Mouse (Mus musculus) MEL (cell line): Measurements from ENCODE around the gene Lpin1. TPM values are rescaled to one million over a fixed set of nuclear protein-coding genes. Genes with fewer than 3 reads are reported as not detected.

Experiments
- DNase-seq: peaks from one replicate; pipeline ENCODE4 v3.0.0; 2011; ENCODE audit warnings: low read depth, low spot score
- H3K27ac ChIP-seq: 2 replicates; pipeline ENCODE4 v1.5.1; 2012; ENCODE audit warnings: low read depth, mild to moderate bottlenecking, control low read depth, low read length, moderate library complexity; ENCODE audit not compliant: control insufficient read depth
- H3K27me3 ChIP-seq, 2 experiments: fragments of 150-350 bp in 1 of 2; sonication (generic) in 1 of 2; 2 replicates each; pipeline ENCODE4 v1.6.1; 2012; ENCODE audit warnings: low read length in 2 of 2, mild to moderate bottlenecking in 2 of 2, improper control_type of control experiment in 1 of 2, moderate library complexity in 1 of 2; ENCODE audit not compliant: insufficient read depth in 2 of 2, control insufficient read depth in 1 of 2
- H3K36me3 ChIP-seq, 2 experiments: 2 replicates each; pipeline ENCODE4 v1.6.1; 2012 to 2014; ENCODE audit warnings: low read length in 2 of 2, improper control_type of control experiment in 1 of 2, inconsistent platforms in 1 of 2, mild to moderate bottlenecking in 1 of 2; ENCODE audit not compliant: insufficient read depth in 2 of 2, control insufficient read depth in 1 of 2
- H3K4me1 ChIP-seq, 2 experiments: fragments of 150-350 bp in 1 of 2; sonication (generic) in 1 of 2; 2 replicates each; pipeline ENCODE4 v1.6.1; 2012; ENCODE audit warnings: low read length in 2 of 2, improper control_type of control experiment in 1 of 2, mild to moderate bottlenecking in 1 of 2; ENCODE audit not compliant: insufficient read depth in 2 of 2, control insufficient read depth in 1 of 2
- H3K4me3 ChIP-seq, 2 experiments: fragments of 150-350 bp in 1 of 2; sonication (generic) in 1 of 2; 2 replicates each; pipeline ENCODE4 v1.5.1; 2012; ENCODE audit warnings: low read depth in 2 of 2, low read length in 2 of 2, mild to moderate bottlenecking in 2 of 2, moderate library complexity in 2 of 2, control low read depth in 1 of 2, improper control_type of control experiment in 1 of 2; ENCODE audit not compliant: control insufficient read depth in 1 of 2, insufficient read depth in 1 of 2
- H3K79me2 ChIP-seq: 2 replicates; pipeline ENCODE4 v1.6.1; 2012; ENCODE audit warnings: mild to moderate bottlenecking, low read length, moderate library complexity; ENCODE audit not compliant: control insufficient read depth, poor library complexity, insufficient read depth
- H3K9ac ChIP-seq: 2 replicates; pipeline ENCODE4 v1.6.1; 2012; ENCODE audit warnings: low read depth, mild to moderate bottlenecking, control low read depth, low read length, moderate library complexity; ENCODE audit not compliant: control insufficient read depth, poor library complexity, severe bottlenecking
- H3K9me3 ChIP-seq: fragments of 150-350 bp; sonication (generic); replicated peaks from 2 replicates; pipeline ENCODE4 v1.6.1; 2012; ENCODE audit warnings: mild to moderate bottlenecking, low read length, improper control_type of control experiment, moderate library complexity; ENCODE audit not compliant: insufficient read depth
- BHLHE40 ChIP-seq: IDR thresholded peaks from 2 replicates; pipeline ENCODE4 v1.6.1; 2012; ENCODE audit warnings: low read depth, mild to moderate bottlenecking, inconsistent platforms, low read length, improper control_type of control experiment, borderline replicate concordance
- CHD2 ChIP-seq: IDR thresholded peaks from 2 replicates; pipeline ENCODE4 v1.6.1; 2011; ENCODE audit warnings: low read length, improper control_type of control experiment
- EP300 ChIP-seq, 2 experiments: IDR thresholded peaks; 2 replicates each; pipeline ENCODE4 v1.6.1; 2011; ENCODE audit warnings: improper control_type of control experiment in 2 of 2, low read length in 2 of 2, low read depth in 1 of 2, mild to moderate bottlenecking in 1 of 2
- ETS1 ChIP-seq: IDR thresholded peaks from 2 replicates; pipeline ENCODE4 v1.6.1; 2012; ENCODE audit warnings: low read depth, mild to moderate bottlenecking, inconsistent platforms, low read length, improper control_type of control experiment, moderate library complexity
- GATA1 ChIP-seq: IDR thresholded peaks from 2 replicates; pipeline ENCODE4 v1.6.1; 2011; ENCODE audit warnings: low read depth, low read length, improper control_type of control experiment
- JUND ChIP-seq: IDR thresholded peaks from 2 replicates; pipeline ENCODE4 v1.6.1; 2011; ENCODE audit warnings: low read depth, mild to moderate bottlenecking, improper control_type of control experiment, low read length
- KAT2A ChIP-seq: conservative IDR thresholded peaks from 2 replicates; pipeline ENCODE4 v1.6.1; 2012; ENCODE audit warnings: low read depth, low read length, improper control_type of control experiment, inconsistent platforms
- MAX ChIP-seq: IDR thresholded peaks from 2 replicates; pipeline ENCODE4 v1.6.1; 2011; ENCODE audit warnings: low read length, improper control_type of control experiment
- MAZ ChIP-seq: IDR thresholded peaks from 2 replicates; pipeline ENCODE4 v1.6.1; 2012; ENCODE audit warnings: low read depth, mild to moderate bottlenecking, inconsistent platforms, low read length, improper control_type of control experiment
- MEF2A ChIP-seq: IDR thresholded peaks from 2 replicates; pipeline ENCODE4 v1.6.1; 2014; ENCODE audit warnings: low read depth, mild to moderate bottlenecking, inconsistent platforms, low read length, improper control_type of control experiment; ENCODE audit not compliant: poor library complexity, insufficient replicate concordance, severe bottlenecking; ENCODE audit errors: extremely low read depth
- MXI1 ChIP-seq: IDR thresholded peaks from 2 replicates; pipeline ENCODE4 v1.6.1; 2011; ENCODE audit warnings: mild to moderate bottlenecking, low read depth, low read length, improper control_type of control experiment
- MYB ChIP-seq: IDR thresholded peaks from 2 replicates; pipeline ENCODE4 v1.6.1; 2011; ENCODE audit warnings: mild to moderate bottlenecking, low read depth, low read length, improper control_type of control experiment
- MYC ChIP-seq: IDR thresholded peaks from 2 replicates; pipeline ENCODE4 v1.6.1; 2011; ENCODE audit warnings: low read depth, mild to moderate bottlenecking, low read length, improper control_type of control experiment, moderate library complexity
- NELFE ChIP-seq: IDR thresholded peaks from 2 replicates; pipeline ENCODE4 v1.6.1; 2011; ENCODE audit warnings: low read depth, low read length, improper control_type of control experiment
- NRF1 ChIP-seq: IDR thresholded peaks from 2 replicates; pipeline ENCODE4 v1.6.1; 2014; ENCODE audit warnings: low read depth, mild to moderate bottlenecking, inconsistent platforms, low read length, improper control_type of control experiment, moderate library complexity; ENCODE audit not compliant: poor library complexity, insufficient read depth, severe bottlenecking
- POLR2A ChIP-seq, 2 experiments: IDR thresholded peaks; 2 replicates each; pipeline ENCODE4 v1.6.1; 2011 to 2012; ENCODE audit warnings: low read length in 2 of 2, mild to moderate bottlenecking in 2 of 2, control low read depth in 1 of 2, improper control_type of control experiment in 1 of 2, low read depth in 1 of 2, moderate library complexity in 1 of 2; ENCODE audit not compliant: control insufficient read depth in 1 of 2, insufficient read depth in 1 of 2, poor library complexity in 1 of 2
- RAD21 ChIP-seq: IDR thresholded peaks from 2 replicates; pipeline ENCODE4 v1.6.1; 2011; ENCODE audit warnings: mild to moderate bottlenecking, low read depth, low read length, improper control_type of control experiment
- SIN3A ChIP-seq: IDR thresholded peaks from 2 replicates; pipeline ENCODE4 v1.6.1; 2012; ENCODE audit warnings: low read length, improper control_type of control experiment, inconsistent platforms
- TAL1 ChIP-seq: IDR thresholded peaks from 2 replicates; pipeline ENCODE4 v1.6.1; 2012; ENCODE audit warnings: mild to moderate bottlenecking, inconsistent platforms, low read length, moderate library complexity, mixed read lengths
- TBP ChIP-seq: IDR thresholded peaks from 2 replicates; pipeline ENCODE4 v1.8.0; 2011; ENCODE audit warnings: low read depth, low read length, improper control_type of control experiment
- TCF12 ChIP-seq: IDR thresholded peaks from 2 replicates; pipeline ENCODE4 v1.6.1; 2014; ENCODE audit warnings: low read depth, mild to moderate bottlenecking, inconsistent platforms, low read length, improper control_type of control experiment, moderate library complexity
- UBTF ChIP-seq: IDR thresholded peaks from 2 replicates; pipeline ENCODE4 v1.6.1; 2012; ENCODE audit warnings: low read depth, mild to moderate bottlenecking, inconsistent platforms, low read length, improper control_type of control experiment, moderate library complexity, borderline replicate concordance; ENCODE audit not compliant: insufficient read depth
- USF1 ChIP-seq: IDR thresholded peaks from 2 replicates; pipeline ENCODE4 v1.6.1; 2014; ENCODE audit warnings: low read depth, mild to moderate bottlenecking, inconsistent platforms, low read length, improper control_type of control experiment, moderate library complexity
- ZNF384 ChIP-seq: IDR thresholded peaks from 2 replicates; pipeline ENCODE4 v1.6.1; 2012; ENCODE audit warnings: low read depth, mild to moderate bottlenecking, inconsistent platforms, low read length, improper control_type of control experiment
- polyA plus RNA-seq, 2 experiments: library from polyadenylated mRNA; stranded (reverse) in 1 of 2; unstranded in 1 of 2; fragments of >175 nt in 1 of 2; fragments of >200 nt in 1 of 2; gene quantifications; 2 replicates each; pipeline versions ENCODE4 v1.2.1 to v1.2.4; 2012; ENCODE audit warnings: low replicate concordance in 2 of 2, low read depth in 1 of 2; ENCODE audit not compliant: insufficient read length in 2 of 2, insufficient read depth in 1 of 2, missing spikeins in 1 of 2
- total RNA-seq: library from RNA; depleted of rRNA; stranded (reverse); fragments of 300-350 nt; gene quantifications from 2 replicates; pipeline ENCODE4 v1.2.3, GENCODE M21; 2012

Lpin1 gene
- total and polyA plus RNA-seq, 3 experiments, result 1.2 to 3.9 TPM; not detected in 1

DNA sequence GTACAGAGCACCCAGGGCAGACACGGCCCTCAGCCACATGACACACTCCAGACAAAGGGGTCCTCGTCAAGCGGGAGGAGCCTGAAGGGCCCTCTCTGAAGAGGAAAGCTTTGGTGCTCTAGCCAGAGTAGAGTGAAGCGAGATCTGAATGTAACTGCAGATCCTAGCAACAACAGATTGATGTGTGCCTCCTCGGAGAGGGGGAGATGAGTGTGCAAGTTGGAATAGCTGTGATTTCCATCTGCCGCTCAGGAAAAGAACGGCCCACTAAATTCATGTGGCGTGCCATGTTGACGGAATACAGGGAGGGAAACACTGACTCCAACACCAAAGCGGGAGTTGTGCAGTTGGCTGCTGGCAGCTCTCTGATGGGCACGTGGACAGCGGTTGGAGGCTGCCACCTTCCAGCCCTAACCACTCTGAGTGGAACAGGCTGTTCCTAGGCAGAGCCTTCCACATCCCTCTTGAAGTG, 59.7 kb downstream of the Lpin1 start:
- H3K27me3 ChIP-seq, result no peaks in the 10 kb centered on the region
- DNase-seq, result no peak
- no peaks in the 10 kb centered on the region for H3K4me1 ChIP-seq
- H3K27ac ChIP-seq, result no peak overlapping the region
- H3K9me3 ChIP-seq, result no peaks in the 10 kb centered on the region
- H3K79me2 ChIP-seq, result no peaks in the 10 kb centered on the region
- no peaks in the 10 kb centered on the region for H3K36me3 ChIP-seq
- H3K9ac ChIP-seq, result no peak overlapping the region
- no peak for TF ChIP-seq ETS1
- no peak for TF ChIP-seq TBP
- TF ChIP-seq KAT2A, result no peak
- no peak for TF ChIP-seq MAX
- no peak for TF ChIP-seq MEF2A
- no peak for TF ChIP-seq TAL1
- no peak overlapping the region for H3K4me3 ChIP-seq

- H3K4me1 ChIP-seq, result no peaks in the 10 kb centered on the region
- no peak for TF ChIP-seq EP300 (IDR thresholded peaks at IDR 0.05; ENCODE audit: low read depth in 1 of 2, low read length in 2 of 2)
- no peak for TF ChIP-seq TCF12
- no peak for TF ChIP-seq ZNF384
- TF ChIP-seq NELFE, result no peak
- TF ChIP-seq RAD21, result no peak
- no peak for TF ChIP-seq USF1
- TF ChIP-seq, all 39 proteins: peak for 0
- no peaks in the 10 kb centered on the region for H3K36me3 ChIP-seq
Measured at GRCm38 (mm10) chr12:16548824-16549375, 61.9 kb downstream of the Lpin1 start.

GRCm38 (mm10) chr12:16541606-16542005, 69.2 kb downstream of the Lpin1 start:
- Histone ChIP-seq H3K36me3 (no peaks in the 10 kb centered on the region), H3K79me2 (no peaks in the 10 kb centered on the region), H3K9me3 (no peaks in the 10 kb centered on the region), H3K27me3 (no peaks in the 10 kb centered on the region), H3K4me3 (no peak overlapping the region), H3K27ac (no peak overlapping the region), H3K9ac (no peak overlapping the region), H3K4me1 (no peaks in the 10 kb centered on the region)
- DNase-seq, result no peak
- no peak for TF ChIP-seq NRF1
- no peak for TF ChIP-seq BHLHE40
- TF ChIP-seq MAZ, result no peak
- no peak for TF ChIP-seq SIN3A
- TF ChIP-seq USF1, result no peak
- TF ChIP-seq EP300 (IDR thresholded peaks at IDR 0.05; ENCODE audit: low read depth in 1 of 2, low read length in 2 of 2), result no peak
- no peak for TF ChIP-seq MYC
- no peak for TF ChIP-seq GATA1
- no peak for TF ChIP-seq POLR2A (IDR thresholded peaks at IDR 0.05; ENCODE audit: control insufficient read depth in 1 of 2, insufficient read depth in 1 of 2, low read depth in 1 of 2, low read length in 2 of 2, poor library complexity in 1 of 2)
- TF ChIP-seq MYB, result no peak
- no peak for TF ChIP-seq TAL1
- TF ChIP-seq UBTF, result no peak
- no peak for TF ChIP-seq CHD2
- no peak for TF ChIP-seq MAX
- TF ChIP-seq JUND, result no peak
- TF ChIP-seq MXI1, result no peak

More at GRCm38 (mm10) chr12:16548824-16549375, 61.9 kb downstream of the Lpin1 start:
- H3K79me2 ChIP-seq, result no peaks in the 10 kb centered on the region
- H3K27ac ChIP-seq, result no peak overlapping the region
- no peak for DNase-seq
- no peak overlapping the region for H3K9ac ChIP-seq
- no peaks in the 10 kb centered on the region for H3K9me3 ChIP-seq
- H3K27me3 ChIP-seq, result no peaks in the 10 kb centered on the region
- H3K4me3 ChIP-seq, result no peak overlapping the region
